Mouse (Mus musculus): Measurements from ENCODE around the gene 9030612E09Rik.

Gene 9030612E09Rik

DNA sequence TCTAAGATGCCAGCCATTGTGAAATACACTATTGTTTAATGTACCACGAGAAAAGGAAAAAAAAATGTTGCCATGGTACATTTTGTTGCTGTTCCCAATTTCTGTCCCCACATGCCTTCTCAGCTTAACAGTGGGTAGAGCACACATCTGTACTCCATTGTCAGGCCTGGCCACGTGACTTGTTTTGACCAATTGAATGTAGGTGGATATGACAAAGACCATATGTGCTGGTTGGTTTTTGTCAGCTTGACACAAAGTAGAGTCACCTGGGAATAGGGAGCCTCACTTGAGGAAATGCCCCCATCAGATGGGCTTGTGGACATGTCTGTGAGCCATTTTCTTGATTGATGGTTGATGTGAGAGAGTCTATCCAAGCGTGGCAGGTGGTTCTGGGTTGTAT lies 29.4 kb downstream of the 9030612E09Rik start:
- no peak for DNase-seq (ENCODE audit: low spot score in 2 of 2)

DNA sequence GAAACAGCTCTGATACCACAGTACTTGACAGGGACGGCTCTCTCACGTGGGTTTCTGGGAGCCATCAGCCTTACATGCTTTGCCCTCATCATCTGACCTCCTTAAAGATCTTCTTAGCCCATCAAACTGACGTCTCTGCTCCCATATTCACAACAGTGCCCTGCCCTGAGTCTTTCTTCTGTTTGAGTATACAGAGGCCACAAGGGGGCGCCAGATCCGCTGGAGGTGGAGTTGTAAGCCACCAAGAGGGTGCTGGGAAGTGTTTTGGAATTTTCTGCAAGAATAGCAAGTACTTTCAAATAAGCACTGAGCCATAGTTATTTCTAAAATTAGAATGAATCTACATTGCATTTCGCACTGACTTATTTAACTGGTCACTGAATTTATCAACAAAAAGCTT lies 37.4 kb downstream of the 9030612E09Rik start:
- peak in 1 of 2 experiments; percentile 50 for DNase-seq (ENCODE audit: low spot score in 2 of 2)

DNA sequence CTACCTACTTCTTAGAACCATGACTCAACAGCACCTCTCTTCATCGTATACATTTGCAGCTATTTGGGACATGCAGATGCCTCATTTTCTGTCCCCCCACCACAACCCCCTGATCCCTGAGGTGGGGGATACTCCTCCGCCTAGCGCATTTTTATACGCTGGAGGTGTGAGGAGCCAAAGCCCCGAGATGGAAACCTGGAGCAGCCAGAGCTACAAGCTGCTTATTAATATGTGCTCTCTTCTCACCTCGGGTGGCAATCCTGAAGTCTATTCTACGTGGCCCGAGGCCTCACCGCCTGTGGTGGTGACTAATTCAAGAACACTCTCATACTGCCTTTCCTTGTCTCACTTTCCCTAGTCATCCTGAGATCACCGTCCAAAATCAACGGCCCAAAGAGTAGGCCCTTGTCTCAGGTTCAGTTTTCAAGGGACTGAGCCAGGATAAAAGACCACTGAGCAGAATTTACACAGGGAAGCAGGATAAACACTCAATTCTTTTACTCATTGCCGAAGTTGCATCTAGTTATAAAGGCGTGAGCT lies 42.9 kb downstream of the 9030612E09Rik start:
- no peak for DNase-seq (ENCODE audit: low spot score in 2 of 2)

DNA sequence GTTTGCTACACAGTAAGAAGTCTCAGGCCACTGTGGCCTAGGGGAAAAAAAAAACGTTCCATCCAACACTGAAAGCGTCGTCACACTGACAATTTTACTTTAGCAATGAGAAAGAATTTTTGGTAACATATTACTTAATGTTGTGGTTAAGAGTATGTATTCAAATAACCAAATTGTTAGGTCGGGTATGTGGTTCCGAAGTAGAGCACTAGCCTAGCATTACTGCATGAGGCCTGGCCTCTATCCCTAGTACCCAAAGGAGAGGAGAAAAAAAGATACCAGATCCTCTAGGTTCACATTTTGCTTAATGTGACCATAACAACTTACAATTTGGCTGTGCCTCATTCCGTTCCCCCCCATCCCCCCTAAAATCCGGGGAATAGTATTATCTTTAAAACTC lies 46.0 kb downstream of the 9030612E09Rik start:
- DNase-seq (ENCODE audit: low spot score in 2 of 2): no peak

DNA sequence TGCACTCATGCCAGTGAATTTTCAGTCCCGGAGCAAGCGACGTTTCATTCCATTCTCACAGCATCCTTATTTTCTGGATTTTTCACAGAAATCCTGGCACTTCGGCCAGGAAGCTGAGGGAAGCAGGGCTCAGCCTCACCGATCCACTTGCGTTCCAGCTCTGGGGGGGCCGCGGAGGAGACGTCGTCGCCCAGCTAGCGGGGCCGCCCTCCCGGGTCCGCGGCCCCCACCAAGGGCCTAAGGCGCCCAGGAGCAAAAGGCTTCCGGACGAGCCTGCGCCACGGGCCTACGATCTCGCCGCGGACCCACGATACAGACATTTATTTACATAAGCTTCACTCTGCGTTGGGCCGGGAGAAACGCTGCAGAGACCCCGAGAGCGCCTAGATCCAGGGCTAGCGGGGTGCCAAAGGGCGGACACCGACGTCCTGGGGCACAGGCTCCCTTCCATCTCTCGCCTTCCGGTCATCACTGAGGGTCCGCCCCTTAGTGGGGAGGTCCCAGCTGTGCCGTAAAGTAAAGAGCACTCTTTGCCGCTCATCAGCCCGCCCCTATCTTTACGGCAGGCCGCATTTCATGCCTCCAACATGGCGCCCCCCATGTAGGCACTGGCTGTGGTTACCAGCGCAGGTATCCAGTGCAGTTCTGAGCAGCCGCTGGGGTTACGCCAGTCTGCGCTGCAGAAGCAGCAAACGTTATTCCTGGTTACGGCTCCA lies 46.6 kb downstream of the 9030612E09Rik start, which contains the start of gene Pdss2:
Gene Pdss2, plus strand, starts transcription at position 577 of the 716 bp plus-strand sequence.
- DNase-seq (ENCODE audit: low spot score in 2 of 2): peak; percentile 82 to 90

DNA sequence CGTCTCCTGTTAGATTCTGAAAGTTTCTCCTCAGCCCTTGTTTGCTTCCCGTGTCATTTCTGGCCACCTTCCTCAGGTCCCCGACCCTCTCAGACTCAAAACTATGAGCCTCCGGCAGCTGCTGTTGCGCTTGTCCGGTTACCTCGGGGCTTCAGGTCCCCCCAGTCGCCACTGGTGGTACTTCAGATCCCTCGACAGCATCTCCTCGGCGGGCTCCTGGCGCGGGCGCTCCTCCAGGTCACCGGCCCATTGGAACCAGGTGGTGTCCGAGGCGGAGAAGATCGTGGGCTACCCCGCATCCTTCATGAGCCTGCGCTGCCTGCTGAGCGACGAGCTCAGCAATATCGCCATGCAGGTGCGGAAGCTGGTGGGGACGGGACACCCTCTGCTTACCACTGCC lies 47.2 kb downstream of the 9030612E09Rik start:
- peak; percentile 10 to 23 for DNase-seq (ENCODE audit: low spot score in 2 of 2)

DNA sequence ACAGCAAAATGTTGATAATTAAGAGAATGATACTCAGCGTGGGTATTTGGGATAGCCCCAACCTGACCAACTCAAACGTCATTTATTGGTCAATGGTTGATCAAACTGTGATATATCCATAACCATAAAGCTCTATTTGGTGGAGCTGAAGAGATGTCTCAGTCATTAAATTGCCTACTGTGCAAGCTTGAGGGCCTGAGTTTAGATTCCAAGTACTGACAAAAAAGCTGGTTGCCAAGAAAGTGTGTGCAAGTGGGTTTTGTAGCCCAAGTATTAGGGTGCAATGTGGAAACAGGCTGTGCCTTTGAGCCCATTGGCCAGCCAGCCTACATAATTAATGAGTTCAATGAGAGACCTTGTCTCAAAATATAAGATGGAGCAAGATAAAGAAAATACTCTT lies 48.9 kb downstream of the 9030612E09Rik start:
- DNase-seq (ENCODE audit: low spot score in 2 of 2): no peak

Data from spleen, postnatal 14 days (tissue).